Mouse (Mus musculus) testis, adult 2 months (tissue): Measurements from ENCODE around the gene Slc16a3.

Experiments
- CTCF ChIP-seq: fragments of 200-500 bp; IDR thresholded peaks from 2 replicates; pipeline ENCODE4 v1.5.1; 2012; ENCODE audit warnings: low read depth, mild to moderate bottlenecking, inconsistent platforms, low read length, moderate library complexity; ENCODE audit not compliant: control insufficient read depth, insufficient read depth, insufficient replicate concordance
- POLR2A ChIP-seq: fragments of 200-500 bp; IDR thresholded peaks from 2 replicates; pipeline ENCODE4 v1.6.1; 2012; ENCODE audit warnings: low read depth, mild to moderate bottlenecking, inconsistent platforms, low read length, moderate library complexity; ENCODE audit not compliant: control insufficient read depth

DNA sequence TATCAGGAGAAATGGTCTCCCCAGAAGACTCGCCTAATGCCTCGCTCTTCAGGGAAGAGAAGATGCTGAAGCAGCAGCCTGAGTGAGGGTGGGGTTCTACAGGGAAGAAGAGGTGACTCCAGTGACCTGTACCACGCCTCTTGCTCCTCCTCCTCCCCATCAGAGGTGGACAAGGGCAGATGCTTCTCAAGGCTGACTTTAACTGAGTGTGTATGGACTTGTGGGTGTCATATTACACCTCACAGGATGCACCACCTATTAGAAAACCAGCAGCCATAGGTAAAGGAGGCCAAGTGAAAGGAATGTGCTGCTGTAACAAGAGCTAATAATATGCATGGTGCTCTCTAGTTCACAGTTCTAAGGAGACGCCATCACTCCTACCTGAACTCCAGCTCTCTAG is 17.3 kb downstream of the Slc16a3 start:
- TF ChIP-seq POLR2A = no peak
- TF ChIP-seq CTCF = no peak
